In the genomic region with DNA sequence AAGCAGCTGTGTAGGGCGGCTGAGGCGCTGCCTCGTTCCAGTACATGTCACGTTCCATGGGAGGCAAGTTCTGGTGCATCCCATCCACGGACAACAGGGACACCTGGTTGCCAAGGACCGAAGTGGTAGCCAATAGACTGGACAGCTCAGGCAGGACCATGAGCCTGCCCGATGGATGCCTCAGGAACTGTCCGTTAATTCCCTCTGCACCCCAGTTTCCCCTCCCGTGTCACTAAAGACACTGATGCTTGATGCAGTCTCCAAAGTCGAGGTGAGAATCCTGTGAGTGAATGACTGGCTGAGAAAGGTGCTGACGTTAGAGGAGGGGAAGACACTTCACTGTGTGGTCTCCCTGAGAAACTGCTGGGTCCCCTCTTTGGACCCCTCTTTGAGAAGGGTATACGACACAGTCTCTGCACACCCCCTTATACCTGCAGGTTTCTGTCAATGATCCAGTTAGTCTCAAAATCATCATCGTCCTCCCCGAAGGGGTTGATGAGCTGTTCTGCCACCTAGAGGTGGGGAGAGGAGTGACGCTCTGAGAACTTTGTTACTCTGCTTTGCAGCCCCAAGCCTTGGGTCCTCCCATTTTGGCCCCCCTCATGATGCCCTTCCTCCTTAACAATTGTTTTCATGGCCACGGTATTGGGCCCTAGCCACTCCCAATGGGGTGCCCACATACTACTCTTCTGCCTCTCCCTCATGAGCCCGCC, we compare ENCODE assay signal across 9 mouse cellular contexts. TPM values are rescaled to one million over a fixed set of nuclear protein-coding genes. Genes with fewer than 3 reads are reported as not detected.
DNase-seq lines count a peak whose midpoint lies in the region; ATAC-seq lines count a peak whose summit lies in the region.
"Had no signal": no experiment of that assay in that cellular context is flagged by ENCODE, and none has a peak within 500 bp of the region (broad histone marks: within the 10 kb centered on the region; RNA-seq: fewer than 3 reads in every experiment).

No protein-coding gene starts in this region.

- peak overlapping the region; percentile 50 for H3K9ac ChIP-seq in liver, embryonic 13.5 days
- H3K9ac ChIP-seq: hindbrain, embryonic 15.5 days had no signal

- peak; percentile 94 for DNase-seq in heart, adult 11 months
- no peak for DNase-seq in heart, postnatal 25 days (ENCODE audit: low spot score)
- DNase-seq in 416B (ENCODE audit: low read depth) (peak; percentile 61), MEL-GATA-1-ER (ENCODE audit: extremely low read depth, low read depth) (peak; percentile 36)
- peak; percentile 53 for DNase-seq in liver, embryonic 13.5 days
- no peak for DNase-seq in right cerebral cortex, adult 2 months (ENCODE audit: low spot score in 2 of 2)
- DNase-seq in left cerebral cortex, postnatal 25 days (ENCODE audit: low spot score in 2 of 2), result no peak
- DNase-seq in frontal cortex, postnatal 25 days (ENCODE audit: low spot score in 2 of 2), result no peak

- peak overlapping the region; percentile 52 for H3K4me2 ChIP-seq in liver, embryonic 13.5 days
- H3K4me2 ChIP-seq: hindbrain, embryonic 15.5 days had no signal

- H3K27ac ChIP-seq in liver, embryonic 13.5 days, result peak overlapping the region; percentile 85
- H3K27ac ChIP-seq: hindbrain, embryonic 15.5 days had no signal

- ATAC-seq in liver, embryonic 13.5 days (ENCODE audit: low read depth), result no peak; the same call in 1 of the 2 replicates

- H3K36me3 ChIP-seq in liver, embryonic 13.5 days, result peaks cover 25% of the 10 kb centered on the region

- peak overlapping the region; percentile 9; the same call in 1 of the 2 replicates for H3K4me3 ChIP-seq in liver, embryonic 13.5 days (replicated peaks)
- H3K4me3 ChIP-seq: hindbrain, embryonic 15.5 days had no signal

- intact Hi-C loops in heart, postnatal 25 days (cut with DNase I), result loop anchor here (1.0 to 5.0 kb wide), 2 partner anchors 37 to 73 kb away; no protein-coding TSS in a partner anchor
- intact Hi-C loops in left cerebral cortex, postnatal 25 days (cut with DNase I), result no loop called here

- H3K4me1 ChIP-seq in liver, embryonic 13.5 days (replicated peaks), result peaks cover 91% of the 10 kb centered on the region

- H3K9me3 ChIP-seq in liver, embryonic 13.5 days (replicated peaks), result no peaks in the 10 kb centered on the region
- H3K9me3 ChIP-seq: hindbrain, embryonic 15.5 days had no signal

- no peaks in the 10 kb centered on the region for H3K27me3 ChIP-seq in liver, embryonic 13.5 days
- H3K27me3 ChIP-seq: hindbrain, embryonic 15.5 days had no signal

- WGBS in liver, embryonic 13.5 days (ENCODE audit: insufficient replicate concordance), result 49% methylated on average over 17 of the region's 17 CpGs

RNA-seq across cellular contexts. Expression of gene Fth1, which starts 8.9 kb away (rescaled TPM):
- 1,000 to 10,000 TPM; 2,502 to 2,556 TPM for total RNA-seq in heart, postnatal 25 days (2021)
- polyA plus RNA-seq in liver, embryonic 13.5 days (2015; fragmentation: Nextera tagmentation; extraction: Ambion mirVana), result 5,062 and 5,153 TPM in 2 replicates
- total RNA-seq in left cerebral cortex, postnatal 25 days (2021), result 1,000 to 10,000 TPM; 2,053 to 2,068 TPM

RNA-seq across cellular contexts. Expression of gene Best1, which starts 12.1 kb away (rescaled TPM):
- under 1 TPM in 1 of 2 experiments, not detected in 1; 0.10 TPM for total RNA-seq in heart, postnatal 25 days (2021)
- polyA plus RNA-seq in liver, embryonic 13.5 days (2015; fragmentation: Nextera tagmentation; extraction: Ambion mirVana), result 0.17 and 0.20 TPM in 2 replicates
- under 1 TPM; 0.78 to 0.83 TPM for total RNA-seq in left cerebral cortex, postnatal 25 days (2021)

RNA-seq across cellular contexts. Expression of gene Rab3il1, which starts 12.1 kb away (rescaled TPM):
- 1 to 10 TPM; 8.9 to 9.3 TPM for total RNA-seq in heart, postnatal 25 days (2021)
- 196 and 207 TPM in 2 replicates for polyA plus RNA-seq in liver, embryonic 13.5 days (2015; fragmentation: Nextera tagmentation; extraction: Ambion mirVana)
- total RNA-seq in left cerebral cortex, postnatal 25 days (2021), result 1 to 10 TPM; 9.4 to 9.5 TPM

RNA-seq across cellular contexts. Expression of gene Fads3, which starts 52.0 kb away (rescaled TPM):
- total RNA-seq in heart, postnatal 25 days (2021), result 10 to 100 TPM; 35.9 to 36.0 TPM
- polyA plus RNA-seq in liver, embryonic 13.5 days (2015; fragmentation: Nextera tagmentation; extraction: Ambion mirVana), result 5.3 and 7.3 TPM in 2 replicates
- 10 to 100 TPM; 31.1 to 31.5 TPM for total RNA-seq in left cerebral cortex, postnatal 25 days (2021)

Comparison
In these comparisons a context has a peak if more than half of its experiments do, and no peak if none do; other contexts are left out.
1. DNase-seq: peak in heart, adult 11 months (single experiment), 416B (single experiment), MEL-GATA-1-ER (single experiment) and liver, embryonic 13.5 days (single experiment); none in heart, postnatal 25 days (single experiment), right cerebral cortex, adult 2 months (0 of 2), left cerebral cortex, postnatal 25 days (0 of 2) and frontal cortex, postnatal 25 days (0 of 2).